Mouse (Mus musculus) limb, embryonic 14.5 days (tissue): ENCODE data around the gene Metap1d. TPM values are rescaled to one million over a fixed set of nuclear protein-coding genes. Genes with fewer than 3 reads are reported as not detected.

ENCODE experiments used
- ATAC-seq: fragments of 200-750 bp; cut with Nextera tagmentation; 2 replicates; pipeline ENCODE4 v1.8.0; 2017; ENCODE audit warnings: low read depth, moderate number of reproducible peaks, moderate TSS enrichment; ENCODE audit not compliant: low FRiP score
- DNase-seq: peaks from one replicate; pipeline ENCODE4 v3.0.0-alpha.2; 2015; ENCODE audit warnings: low spot score
- H3K27ac ChIP-seq: fragments of 300-500 bp; sonication (generic); replicated peaks from 2 replicates; pipeline ENCODE4 v1.5.1; 2014; ENCODE audit warnings: low read depth, mild to moderate bottlenecking, low read length, moderate library complexity, mixed read lengths
- H3K27me3 ChIP-seq: fragments of 300-500 bp; sonication (generic); 2 replicates; pipeline ENCODE4 v1.6.1; 2014; ENCODE audit warnings: low read length, mixed read lengths; ENCODE audit not compliant: control insufficient read depth, insufficient read depth
- H3K36me3 ChIP-seq: fragments of 300-500 bp; sonication (generic); 2 replicates; pipeline ENCODE4 v1.6.1; 2014; ENCODE audit warnings: mild to moderate bottlenecking, low read length, moderate library complexity, mixed read lengths; ENCODE audit not compliant: control insufficient read depth, insufficient read depth
- H3K4me1 ChIP-seq: fragments of 300-500 bp; sonication (generic); 2 replicates; pipeline ENCODE4 v1.6.1; 2014; ENCODE audit warnings: antibody characterized with exemption, low read length, mixed read lengths; ENCODE audit not compliant: control insufficient read depth, insufficient read depth
- H3K4me2 ChIP-seq: fragments of 300-500 bp; sonication (generic); replicated peaks from 2 replicates; pipeline ENCODE4 v1.6.1; 2014; ENCODE audit warnings: low read depth, mild to moderate bottlenecking, low read length, moderate library complexity; ENCODE audit not compliant: severe bottlenecking
- H3K4me3 ChIP-seq: fragments of 300-500 bp; sonication (generic); replicated peaks from 2 replicates; pipeline ENCODE4 v1.5.1; 2014; ENCODE audit warnings: low read length
- H3K9ac ChIP-seq: fragments of 300-500 bp; sonication (generic); 2 replicates; pipeline ENCODE4 v1.6.1; 2014; ENCODE audit warnings: mild to moderate bottlenecking, low read depth, low read length, moderate library complexity; ENCODE audit not compliant: severe bottlenecking
- H3K9me3 ChIP-seq: fragments of 300-500 bp; sonication (generic); 2 replicates; pipeline ENCODE4 v1.6.1; 2016; ENCODE audit warnings: low read length; ENCODE audit not compliant: control insufficient read depth
- POLR2A ChIP-seq: fragments of 200-500 bp; IDR thresholded peaks from 2 replicates; pipeline ENCODE4 v1.8.0; 2012; ENCODE audit warnings: inconsistent platforms, mild to moderate bottlenecking, moderate library complexity, borderline replicate concordance; ENCODE audit not compliant: insufficient read depth, insufficient read length; ENCODE audit errors: extremely low read depth
- WGBS: fragments of 180-500 bp; shearing (Covaris S2); extraction: QIAGEN DNeasy Blood & Tissue Kit; methylation state at CpG from one replicate; pipeline ENCODE4 v1.1.7; 2014; 5-methylcytosine and 5-hydroxymethylcytosine counted together
- polyA plus RNA-seq, 2 experiments: library from polyadenylated mRNA; depleted of rRNA in 1 of 2; stranded (reverse) in 1 of 2; unstranded in 1 of 2; fragments of >200 nt; fragmentation: Nextera tagmentation in 1 of 2; extraction: Ambion mirVana in 1 of 2; gene quantifications; 2 replicates each; pipeline versions ENCODE4 v1.2.1 to v1.2.3; 2012 to 2014

Metap1d gene
- polyA plus RNA-seq, 2 experiments = 44.3 to 86.8 TPM

- WGBS = 73% methylated on average over 5 of the region's 5 CpGs
- ATAC-seq = no peak
- no peak for TF ChIP-seq POLR2A
Observed at GRCm38 (mm10) chr2:71451761-71452160, 1.3 kb upstream of the Metap1d start.

GRCm38 (mm10) chr2:71453917-71454260 lies 813 bp downstream of the Metap1d start:
- Histone ChIP-seq H3K4me3 (peak overlapping the region; percentile 69), H3K36me3 (no peaks in the 10 kb centered on the region), H3K27me3 (no peaks in the 10 kb centered on the region), H3K4me1 (no peaks in the 10 kb centered on the region), H3K9me3 (no peaks in the 10 kb centered on the region), H3K9ac (peak overlapping the region; percentile 68; the same call in 1 of the 2 replicates), H3K4me2 (peak overlapping the region; percentile 83), H3K27ac (no peak overlapping the region)
- TF ChIP-seq POLR2A = no peak
- DNase-seq (no peak), ATAC-seq (no peak)
- WGBS = 42% methylated on average over 4 of the region's 4 CpGs

More at GRCm38 (mm10) chr2:71451761-71452160, 1.3 kb upstream of the Metap1d start:
- no peak overlapping the region for H3K4me3 ChIP-seq
- no peaks in the 10 kb centered on the region for H3K27me3 ChIP-seq
- DNase-seq = no peak
- H3K27ac ChIP-seq = no peak overlapping the region
- H3K9ac ChIP-seq = no peak overlapping the region
- no peaks in the 10 kb centered on the region for H3K36me3 ChIP-seq
- H3K9me3 ChIP-seq = no peaks in the 10 kb centered on the region
- no peak overlapping the region for H3K4me2 ChIP-seq
- no peaks in the 10 kb centered on the region for H3K4me1 ChIP-seq

DNA sequence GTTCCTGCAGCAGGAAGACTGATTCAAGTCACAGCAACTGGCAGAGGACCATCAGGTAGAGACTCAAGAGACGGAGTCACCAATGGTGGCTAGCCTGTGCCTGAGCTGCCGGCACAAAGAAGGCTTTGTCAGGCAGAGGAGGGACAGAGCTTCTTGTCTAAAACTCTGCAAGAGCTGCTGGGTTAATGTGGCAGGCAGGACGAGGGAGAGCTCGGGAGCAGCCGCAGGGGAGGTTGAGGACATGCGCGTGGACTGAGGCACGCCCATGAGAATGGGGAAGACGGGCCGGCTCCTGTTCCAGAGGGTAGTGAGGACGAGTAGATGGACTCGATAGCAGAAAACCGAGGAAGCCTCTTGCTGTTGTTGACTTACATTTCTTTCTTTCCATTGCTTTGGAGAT lies 5.5 kb downstream of the Metap1d start:
- ATAC-seq (no peak), DNase-seq (no peak)
- Histone ChIP-seq H3K9ac (no peak overlapping the region), H3K4me3 (no peak overlapping the region), H3K4me2 (no peak overlapping the region), H3K36me3 (no peaks in the 10 kb centered on the region), H3K27ac (no peak overlapping the region), H3K4me1 (no peaks in the 10 kb centered on the region), H3K27me3 (no peaks in the 10 kb centered on the region), H3K9me3 (no peaks in the 10 kb centered on the region)
- WGBS = 70% methylated on average over 13 of the region's 13 CpGs
- TF ChIP-seq POLR2A = no peak

GRCm38 (mm10) chr2:71459659-71460058 lies 6.6 kb downstream of the Metap1d start:
- no peak overlapping the region for H3K27ac ChIP-seq
- H3K4me3 ChIP-seq = no peak overlapping the region
- H3K9me3 ChIP-seq = no peaks in the 10 kb centered on the region
- H3K4me1 ChIP-seq = no peaks in the 10 kb centered on the region
- ATAC-seq = no peak
- H3K36me3 ChIP-seq = no peaks in the 10 kb centered on the region
- no peaks in the 10 kb centered on the region for H3K27me3 ChIP-seq
- WGBS = 87% methylated on average over 1 of the region's 1 CpGs
- no peak overlapping the region for H3K9ac ChIP-seq
- DNase-seq = no peak
- no peak for TF ChIP-seq POLR2A
- no peak overlapping the region for H3K4me2 ChIP-seq

DNA sequence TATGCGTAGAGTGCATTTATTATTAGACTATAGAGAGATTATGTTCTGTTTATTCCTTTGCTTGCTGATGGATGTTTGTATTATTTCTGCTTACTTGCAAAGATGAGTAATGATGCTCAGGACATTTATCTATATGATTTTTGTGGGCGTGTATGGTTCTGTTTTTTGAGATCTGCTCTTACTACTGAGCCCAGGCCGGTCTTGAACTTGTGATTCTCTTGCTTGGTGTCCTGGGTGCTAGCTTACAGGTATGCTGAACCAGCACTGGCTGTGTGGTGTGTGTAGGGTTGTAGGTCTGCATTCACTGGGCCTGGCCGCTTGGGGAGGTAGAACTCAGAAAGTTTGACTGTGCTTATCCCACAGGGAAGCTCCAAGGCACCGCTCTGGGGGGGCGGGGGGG lies 8.1 kb downstream of the Metap1d start:
- Histone ChIP-seq H3K27me3 (no peaks in the 10 kb centered on the region), H3K4me3 (no peak overlapping the region), H3K4me2 (no peak overlapping the region), H3K36me3 (no peaks in the 10 kb centered on the region), H3K27ac (no peak overlapping the region), H3K9me3 (no peaks in the 10 kb centered on the region), H3K9ac (no peak overlapping the region), H3K4me1 (no peaks in the 10 kb centered on the region)
- WGBS = 78% methylated on average over 6 of the region's 6 CpGs
- DNase-seq = no peak
- ATAC-seq = no peak
- no peak for TF ChIP-seq POLR2A

- Histone ChIP-seq H3K4me3 (no peak overlapping the region), H3K27me3 (no peaks in the 10 kb centered on the region), H3K9me3 (no peaks in the 10 kb centered on the region), H3K9ac (no peak overlapping the region), H3K4me2 (no peak overlapping the region), H3K4me1 (no peaks in the 10 kb centered on the region), H3K36me3 (no peaks in the 10 kb centered on the region), H3K27ac (no peak overlapping the region)
- 72% methylated on average over 7 of the region's 7 CpGs for WGBS
- TF ChIP-seq POLR2A = no peak
- ATAC-seq (no peak), DNase-seq (no peak)
Observed at GRCm38 (mm10) chr2:71461589-71461988, 8.5 kb downstream of the Metap1d start.
